Mouse (Mus musculus) bone marrow, adult 2 months (tissue): Measurements from ENCODE around the gene Cetn4.

Source experiments
- CTCF ChIP-seq: fragments of 200-500 bp; IDR thresholded peaks from 2 replicates; pipeline ENCODE4 v1.5.1; 2011; ENCODE audit warnings: low read length, control low read depth; ENCODE audit not compliant: control insufficient read depth, insufficient read depth
- POLR2A ChIP-seq: fragments of 200-500 bp; IDR thresholded peaks from 2 replicates; pipeline ENCODE4 v1.6.1; 2011; ENCODE audit warnings: low read depth, mild to moderate bottlenecking, control low read depth, low read length, borderline replicate concordance; ENCODE audit not compliant: control insufficient read depth

DNA sequence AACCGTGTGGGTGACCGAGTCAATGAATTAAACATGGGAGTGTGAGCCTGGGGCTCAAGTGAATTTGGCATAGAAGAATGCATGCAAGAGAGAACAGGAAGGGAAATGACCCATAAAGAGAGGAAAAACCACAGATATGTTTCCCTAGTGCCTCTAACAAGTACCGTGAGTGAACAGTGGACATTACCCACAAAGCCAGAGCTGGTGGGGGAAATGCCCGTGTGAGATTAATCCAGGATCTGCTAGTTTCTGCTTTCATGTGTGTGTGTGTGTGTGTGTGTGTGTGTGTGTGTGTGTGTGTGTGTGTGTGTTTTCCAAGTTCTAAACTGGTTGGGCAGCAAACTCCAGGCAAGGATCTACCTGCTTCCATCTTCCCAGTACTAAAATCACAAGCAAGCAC lies 42.6 kb downstream of the Cetn4 start:
- no peak for TF ChIP-seq CTCF
- TF ChIP-seq POLR2A = no peak
